Mouse (Mus musculus) lung, adult 2 months (tissue): ENCODE data around the gene Trpv3. TPM values are rescaled to one million over a fixed set of nuclear protein-coding genes. Genes with fewer than 3 reads are reported as not detected.
A peak's percentile ranks its signal among the peaks of the same experiment; 100 is the strongest.

Experiments
- DNase-seq: peaks from one replicate; pipeline ENCODE4 v3.0.0; 2022
- H3K4me1 ChIP-seq: fragments of 200-500 bp; 2 replicates; pipeline ENCODE4 v1.6.1; 2011; ENCODE audit warnings: low read length; ENCODE audit not compliant: control insufficient read depth, insufficient read depth
- H3K4me3 ChIP-seq: fragments of 200-500 bp; replicated peaks from 2 replicates; pipeline ENCODE3; 2011; ENCODE audit warnings: low read depth, mild to moderate bottlenecking, control low read depth, low read length; ENCODE audit errors: extremely low read depth
- CTCF ChIP-seq: fragments of 200-500 bp; IDR thresholded peaks from 2 replicates; pipeline ENCODE4 v1.5.1; 2011; ENCODE audit warnings: mild to moderate bottlenecking, low read length, control low read depth; ENCODE audit not compliant: insufficient read depth
- POLR2A ChIP-seq: fragments of 200-500 bp; IDR thresholded peaks from 2 replicates; pipeline ENCODE4 v1.6.1; 2011; ENCODE audit warnings: low read depth, mild to moderate bottlenecking, control low read depth, low read length, borderline replicate concordance; ENCODE audit errors: extremely low read depth
- WGBS: fragments of 180-500 bp; shearing (Covaris S2); methylation state at CpG from one replicate; pipeline ENCODE4 v1.1.7; 2018; 5-methylcytosine and 5-hydroxymethylcytosine counted together
- polyA plus RNA-seq: library from polyadenylated mRNA; depleted of rRNA; stranded (reverse); fragments of >200 nt; gene quantifications from 2 replicates; pipeline ENCODE4 v1.2.3, GENCODE M21; 2012; rRNA removed

Gene Trpv3
- polyA plus RNA-seq: 0.14 and 0.49 TPM in 2 replicates

DNA sequence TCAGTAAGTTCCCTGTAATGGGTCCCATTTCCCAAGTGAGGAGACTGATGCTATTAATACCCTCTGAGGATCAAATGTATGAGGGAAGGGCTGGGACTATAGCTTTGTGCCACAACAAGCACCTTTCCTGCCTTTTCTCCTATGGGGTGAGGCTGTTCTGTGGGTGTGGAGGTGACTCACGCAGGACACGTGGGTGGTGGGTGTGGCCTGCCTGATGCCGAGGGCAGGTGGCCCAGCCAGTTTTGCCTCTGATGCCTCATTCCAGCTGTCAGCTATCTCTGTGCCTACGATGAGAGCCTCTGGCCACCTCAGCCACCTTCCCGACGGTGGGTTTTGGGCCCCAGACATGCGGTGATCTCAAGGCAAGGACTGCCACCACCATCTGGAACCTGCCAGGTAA lies at the start of gene Trpv3:
TSS of gene Trpv3 (plus strand) at position 122 of the 400 bp plus-strand sequence.
- WGBS: 69% methylated on average over 7 of the region's 7 CpGs
- Histone ChIP-seq H3K4me1 (no peaks in the 10 kb centered on the region), H3K4me3 (no peak within 1 kb of the TSS)
- DNase-seq: no peak
- TF ChIP-seq CTCF: no peak
- TF ChIP-seq POLR2A: no peak

DNA sequence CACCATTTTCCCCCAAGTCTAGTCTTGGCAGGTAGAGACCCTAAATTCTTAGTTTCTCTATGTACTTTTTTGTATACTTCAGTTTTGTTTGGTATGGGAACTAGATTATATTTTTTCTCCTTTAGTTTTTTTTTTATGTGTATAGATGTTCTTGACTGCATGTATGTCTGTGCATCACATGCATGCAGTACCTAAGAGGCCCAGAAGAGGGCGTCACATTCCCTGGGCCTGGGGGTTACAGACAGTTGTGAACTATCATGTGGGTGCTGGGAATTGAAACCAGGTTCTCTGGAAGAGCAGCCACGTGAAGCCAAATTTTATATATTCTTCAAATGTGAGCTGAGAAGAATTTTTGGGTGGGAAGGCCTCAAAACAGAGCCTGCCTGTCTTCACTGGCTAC lies 47.5 kb upstream of the Trpv3 start:
- WGBS: 59% methylated on average over 2 of the region's 2 CpGs
- TF ChIP-seq POLR2A (no peak), CTCF (no peak)
- no peak overlapping the region for H3K4me3 ChIP-seq
- H3K4me1 ChIP-seq: no peaks in the 10 kb centered on the region
- DNase-seq: no peak

DNA sequence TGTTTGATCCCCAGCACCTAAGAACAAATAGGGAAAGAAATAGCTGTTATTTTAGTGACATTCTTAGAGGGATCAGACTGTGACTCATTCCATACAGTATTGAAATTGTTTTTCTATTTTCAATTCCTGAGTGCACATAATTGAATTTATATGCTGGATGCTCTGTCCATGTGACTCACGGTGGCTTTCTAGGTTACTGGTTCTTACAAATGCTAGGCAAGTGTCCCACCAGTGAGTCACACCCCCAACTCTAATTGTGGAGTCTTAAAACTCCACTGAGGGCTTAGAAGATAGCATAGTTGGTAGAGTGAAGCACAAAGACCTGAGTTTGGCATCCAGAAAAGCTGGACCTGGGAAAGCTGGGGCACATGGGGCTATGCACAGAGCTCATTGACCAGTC lies 46.5 kb upstream of the Trpv3 start:
- H3K4me3 ChIP-seq: no peak overlapping the region
- no peak for DNase-seq
- no peak for TF ChIP-seq POLR2A
- no peak for TF ChIP-seq CTCF
- 79% methylated on average over 1 of the region's 1 CpGs for WGBS
- H3K4me1 ChIP-seq: no peaks in the 10 kb centered on the region

DNA sequence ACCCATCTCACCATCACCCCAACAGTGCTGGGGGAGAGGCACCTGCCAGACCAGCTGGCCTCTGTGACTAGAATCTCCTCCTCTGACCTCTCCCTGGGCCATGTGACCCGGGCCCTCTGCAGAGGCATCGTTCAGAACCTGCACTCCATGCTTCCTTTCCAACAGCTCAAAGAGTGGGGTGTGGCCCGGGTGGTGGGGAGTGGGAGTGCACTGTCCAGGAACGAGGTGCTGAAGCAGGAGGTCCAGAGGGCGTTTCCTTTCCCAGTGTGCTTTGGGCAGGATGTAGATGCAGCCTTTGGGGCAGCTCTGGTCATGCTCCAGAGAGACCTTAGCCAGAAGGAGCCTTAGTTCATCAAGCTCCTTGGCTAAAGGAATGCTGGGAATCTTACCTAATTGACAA lies 44.3 kb upstream of the Trpv3 start:
- TF ChIP-seq CTCF (no peak), POLR2A (no peak)
- DNase-seq: no peak
- WGBS: 27% methylated on average over 5 of the region's 5 CpGs
- H3K4me3 ChIP-seq: no peak overlapping the region
- no peaks in the 10 kb centered on the region for H3K4me1 ChIP-seq

DNA sequence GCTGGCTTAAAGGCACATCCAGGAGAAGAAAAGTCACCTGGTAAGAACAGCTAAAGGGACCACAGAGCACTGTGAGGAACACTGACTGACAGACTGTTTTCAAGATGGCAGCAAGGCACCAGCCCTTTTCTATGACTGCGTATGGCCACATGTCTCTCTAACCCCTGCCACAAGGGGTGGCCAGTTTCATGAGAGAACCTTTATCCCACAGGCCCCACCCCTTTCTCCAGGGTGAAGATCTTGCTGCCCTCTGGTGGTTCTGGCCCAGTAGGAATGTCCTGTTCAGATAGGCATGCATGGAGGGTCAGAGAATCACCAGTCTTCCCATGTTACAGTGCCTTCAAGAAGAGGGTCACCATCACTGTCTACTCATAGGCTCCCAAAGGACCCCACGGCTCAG lies 43.2 kb upstream of the Trpv3 start:
- TF ChIP-seq CTCF: peak; percentile 42; the same call in 1 of the 2 replicates
- no peak for TF ChIP-seq POLR2A
- 61% methylated on average over 2 of the region's 2 CpGs for WGBS
- peak; percentile 36 for DNase-seq

DNA sequence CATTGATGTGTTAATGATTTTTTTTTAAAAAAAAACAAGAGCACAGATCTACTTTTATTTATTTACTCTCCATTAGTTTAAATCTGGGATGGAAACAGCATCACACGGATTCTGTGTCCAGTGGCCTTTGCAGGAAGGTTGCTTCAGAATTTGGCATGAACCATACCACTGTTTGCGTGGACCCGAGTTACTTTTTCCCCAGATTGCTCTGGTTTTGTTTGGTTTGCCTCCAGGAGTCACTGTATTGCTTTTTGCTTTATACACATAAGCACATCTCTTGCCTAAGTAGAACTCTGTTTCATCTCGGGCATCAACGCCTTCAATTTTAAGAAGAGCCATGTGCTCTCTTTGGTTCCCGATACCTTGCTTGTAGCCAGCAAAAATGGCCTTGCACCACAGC lies 41.3 kb upstream of the Trpv3 start:
- DNase-seq: no peak
- H3K4me3 ChIP-seq: no peak overlapping the region
- WGBS: 82% methylated on average over 6 of the region's 6 CpGs
- H3K4me1 ChIP-seq: no peaks in the 10 kb centered on the region
- TF ChIP-seq CTCF (no peak), POLR2A (no peak)

More for the DNA sequence above, 43.2 kb upstream of the Trpv3 start:
- no peak overlapping the region for H3K4me3 ChIP-seq
- H3K4me1 ChIP-seq: no peaks in the 10 kb centered on the region

DNA sequence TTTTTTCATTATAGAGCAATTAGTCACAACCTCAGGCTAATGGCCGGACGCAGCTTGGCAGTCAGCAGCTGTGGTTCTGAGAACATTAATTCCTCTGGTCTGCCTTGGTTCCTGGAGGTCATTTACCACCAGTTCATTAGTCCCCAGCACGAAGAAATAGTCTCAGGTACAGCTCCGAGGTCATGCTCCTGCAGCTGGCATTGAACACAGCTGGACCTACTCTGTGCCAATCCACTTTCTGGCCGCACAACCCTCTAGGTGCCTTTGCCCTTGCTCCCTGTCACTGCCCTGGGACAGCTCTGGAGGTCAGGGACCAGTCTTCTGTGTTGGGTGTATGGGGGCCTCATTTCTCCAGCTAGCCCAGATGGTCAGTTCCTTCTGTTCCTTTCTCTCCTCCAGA lies 38.3 kb upstream of the Trpv3 start:
- H3K4me1 ChIP-seq: no peaks in the 10 kb centered on the region
- no peak overlapping the region for H3K4me3 ChIP-seq
- no peak for DNase-seq
- 65% methylated on average over 5 of the region's 5 CpGs for WGBS
- TF ChIP-seq CTCF (no peak), POLR2A (no peak)

DNA sequence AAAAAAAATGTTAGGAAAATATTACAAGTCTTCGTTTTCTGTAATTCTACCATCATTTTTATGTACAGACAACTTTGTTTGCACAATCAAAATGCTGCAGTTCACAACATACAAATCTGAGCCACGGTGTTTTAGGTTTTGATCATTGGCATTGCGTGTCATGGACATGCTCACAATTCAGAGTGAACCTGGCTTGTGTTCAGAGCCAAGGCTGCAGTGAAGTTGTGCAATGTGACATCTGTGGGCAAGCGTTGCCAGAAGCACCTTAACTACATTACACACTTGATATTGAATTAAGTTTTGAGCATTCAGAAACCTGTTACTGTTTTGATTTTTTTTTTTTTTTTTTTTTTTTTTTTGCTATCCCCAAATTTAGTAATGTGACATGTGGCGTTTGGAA lies 37.1 kb upstream of the Trpv3 start:
- Histone ChIP-seq H3K4me3 (no peak overlapping the region), H3K4me1 (no peaks in the 10 kb centered on the region)
- TF ChIP-seq CTCF (no peak), POLR2A (no peak)
- 75% methylated on average over 5 of the region's 5 CpGs for WGBS
- no peak for DNase-seq

DNA sequence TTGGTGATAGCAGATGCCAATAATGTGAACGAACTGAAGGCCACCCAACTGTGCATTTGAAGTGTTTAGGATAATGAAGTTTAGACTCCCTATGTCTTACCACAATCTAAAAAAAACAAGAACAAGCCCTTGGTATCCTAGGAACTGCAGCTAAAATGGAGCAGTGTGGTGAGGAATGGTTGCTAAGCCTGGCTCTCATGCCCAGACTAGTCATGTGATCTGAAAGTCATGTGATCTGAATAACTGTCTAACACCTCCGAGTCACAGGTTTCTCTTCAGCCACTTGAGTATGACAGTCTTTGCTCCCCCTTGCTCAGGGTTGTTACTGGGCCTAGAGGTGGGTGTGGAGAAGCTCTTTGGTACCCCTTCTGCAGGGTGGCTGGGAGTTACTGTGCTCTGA lies 34.7 kb upstream of the Trpv3 start:
- Histone ChIP-seq H3K4me3 (no peak overlapping the region), H3K4me1 (no peaks in the 10 kb centered on the region)
- WGBS: 50% methylated on average over 2 of the region's 2 CpGs
- TF ChIP-seq CTCF (no peak), POLR2A (no peak)
- DNase-seq: no peak

DNA sequence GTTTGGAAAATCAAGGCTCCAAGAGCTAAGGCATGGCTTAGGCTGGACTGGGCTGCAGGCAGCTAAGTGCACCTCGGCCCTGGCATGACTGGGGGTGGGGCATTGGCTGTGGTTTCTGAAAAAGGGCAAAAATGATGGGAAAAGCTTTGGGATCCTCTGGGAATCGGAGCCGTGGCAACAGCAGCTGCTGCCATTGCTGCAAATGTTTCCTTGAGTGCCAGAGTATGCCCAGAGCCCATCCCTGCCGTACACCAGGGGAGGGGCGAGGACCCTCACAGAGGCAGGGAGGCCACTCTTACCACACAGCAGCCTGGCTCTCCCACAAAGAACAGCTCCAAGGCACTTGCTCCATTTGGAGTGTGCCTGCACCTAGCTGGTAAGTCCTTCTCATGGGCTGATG lies 33.2 kb upstream of the Trpv3 start, which contains the start of gene Trpv1:
TSS of gene Trpv1 (plus strand) at position 301 of the 400 bp plus-strand sequence.
- WGBS: 85% methylated on average over 5 of the region's 5 CpGs
- TF ChIP-seq POLR2A (no peak), CTCF (no peak)

DNA sequence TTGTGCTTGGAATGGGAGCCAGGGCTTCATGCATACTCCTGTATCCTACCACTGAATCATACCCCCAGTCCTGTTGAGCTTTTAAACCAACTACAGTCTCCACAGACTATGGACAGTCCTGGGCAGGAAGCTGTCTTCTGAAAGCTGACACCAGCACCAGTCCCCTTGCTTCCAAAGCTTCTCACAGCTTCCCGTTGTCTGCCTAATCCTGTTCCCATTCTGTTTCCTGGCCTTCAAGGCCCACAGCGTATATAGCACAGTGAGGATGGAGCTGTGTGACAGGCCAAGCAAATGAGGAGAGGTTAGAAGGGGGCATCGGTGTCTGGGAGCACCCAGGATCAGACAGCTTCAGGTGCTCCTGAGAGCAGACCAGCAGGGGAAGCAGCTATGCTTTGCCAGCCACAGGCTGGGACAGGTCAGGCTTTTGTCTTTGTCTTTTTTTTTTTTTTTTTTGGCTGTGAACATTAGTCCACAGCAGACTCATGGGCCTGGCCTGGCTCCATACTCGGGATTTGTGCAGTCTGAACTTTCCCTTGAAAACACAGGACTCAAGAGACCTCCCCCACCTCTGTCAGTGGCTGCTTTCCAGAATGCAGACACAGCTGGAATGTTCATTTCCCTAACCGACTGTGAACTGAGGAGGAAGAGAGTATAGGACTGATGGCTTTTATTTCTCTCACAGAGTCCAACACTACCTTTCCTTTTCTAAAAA lies 31.0 kb upstream of the Trpv3 start:
- TF ChIP-seq CTCF: no peak
- TF ChIP-seq POLR2A: no peak
- H3K4me1 ChIP-seq: no peaks in the 10 kb centered on the region
- no peak overlapping the region for H3K4me3 ChIP-seq
- no peak for DNase-seq
- 19% methylated on average over 5 of the region's 5 CpGs for WGBS

More for the DNA sequence above, 33.2 kb upstream of the Trpv3 start, which contains the start of gene Trpv1:
- Histone ChIP-seq H3K4me1 (no peaks in the 10 kb centered on the region), H3K4me3 (no peak within 1 kb of the TSS)
- DNase-seq: no peak

DNA sequence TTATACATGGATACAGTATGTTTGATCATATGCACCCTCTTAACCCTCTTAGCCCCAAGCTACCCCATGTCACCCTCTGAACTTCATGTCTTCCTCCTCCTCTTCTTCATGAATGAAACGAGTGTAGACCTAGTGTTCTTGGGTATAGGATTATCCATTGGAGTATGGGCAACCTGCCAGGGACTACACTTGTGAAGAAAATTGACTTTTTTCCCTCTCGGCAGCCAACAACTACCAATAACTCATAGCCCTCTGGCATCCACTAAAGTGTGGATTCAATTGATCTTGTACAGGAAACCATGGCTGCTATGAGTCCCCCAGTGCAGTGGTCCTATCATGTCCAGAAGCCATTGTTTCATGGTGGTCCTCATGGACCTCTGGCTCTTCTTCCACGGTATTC lies 30.5 kb upstream of the Trpv3 start:
- Histone ChIP-seq H3K4me3 (no peak overlapping the region), H3K4me1 (no peaks in the 10 kb centered on the region)
- no peak for TF ChIP-seq POLR2A
- no peak for TF ChIP-seq CTCF
- 58% methylated on average over 3 of the region's 3 CpGs for WGBS
- DNase-seq: no peak
